Mouse (Mus musculus): ENCODE results near the gene Hnrnpa0. TPM values are rescaled to one million over a fixed set of nuclear protein-coding genes. Genes with fewer than 3 reads are reported as not detected.

The Hnrnpa0 gene
- total RNA-seq, 2 experiments from 2014 or later, result 77.9 to 130 TPM

Other genes starting within 250 kb of the Hnrnpa0 start
- not detected in 2 replicates for gene Spock1, start 220.2 kb downstream of the Hnrnpa0 start, total RNA-seq (2014; fragmentation: Nextera tagmentation)
- gene Spock1, start 220.2 kb downstream of the Hnrnpa0 start, total RNA-seq (2017), result not detected in 2 replicates
- gene Klhl3, start 15.0 kb downstream of the Hnrnpa0 start, total RNA-seq (2014; fragmentation: Nextera tagmentation), result 7.4 and 7.8 TPM in 2 replicates
- 4.1 and 4.9 TPM in 2 replicates for gene Klhl3, start 15.0 kb downstream of the Hnrnpa0 start, total RNA-seq (2017)
- gene Idnk, start 29.1 kb upstream of the Hnrnpa0 start, total RNA-seq (2014; fragmentation: Nextera tagmentation), result 44.7 and 45.9 TPM in 2 replicates
- gene Idnk, start 29.1 kb upstream of the Hnrnpa0 start, total RNA-seq (2017), result 41.6 and 44.6 TPM in 2 replicates
- 49.9 and 50.9 TPM in 2 replicates for gene Ubqln1, start 87.1 kb upstream of the Hnrnpa0 start, total RNA-seq (2014; fragmentation: Nextera tagmentation)
- 55.5 and 61.7 TPM in 2 replicates for gene Ubqln1, start 87.1 kb upstream of the Hnrnpa0 start, total RNA-seq (2017)
- 7.6 and 10.8 TPM in 2 replicates for gene Gkap1, start 147.1 kb upstream of the Hnrnpa0 start, total RNA-seq (2014; fragmentation: Nextera tagmentation)
- gene Gkap1, start 147.1 kb upstream of the Hnrnpa0 start, total RNA-seq (2017), result 16.4 and 17.8 TPM in 2 replicates
- gene Kif27, start 230.6 kb upstream of the Hnrnpa0 start, total RNA-seq (2014; fragmentation: Nextera tagmentation), result not detected in 2 replicates
- gene Kif27, start 230.6 kb upstream of the Hnrnpa0 start, total RNA-seq (2017), result not detected in 2 replicates